Comparison of ENCODE assay signal across 8 mouse cellular contexts in the genomic region with DNA sequence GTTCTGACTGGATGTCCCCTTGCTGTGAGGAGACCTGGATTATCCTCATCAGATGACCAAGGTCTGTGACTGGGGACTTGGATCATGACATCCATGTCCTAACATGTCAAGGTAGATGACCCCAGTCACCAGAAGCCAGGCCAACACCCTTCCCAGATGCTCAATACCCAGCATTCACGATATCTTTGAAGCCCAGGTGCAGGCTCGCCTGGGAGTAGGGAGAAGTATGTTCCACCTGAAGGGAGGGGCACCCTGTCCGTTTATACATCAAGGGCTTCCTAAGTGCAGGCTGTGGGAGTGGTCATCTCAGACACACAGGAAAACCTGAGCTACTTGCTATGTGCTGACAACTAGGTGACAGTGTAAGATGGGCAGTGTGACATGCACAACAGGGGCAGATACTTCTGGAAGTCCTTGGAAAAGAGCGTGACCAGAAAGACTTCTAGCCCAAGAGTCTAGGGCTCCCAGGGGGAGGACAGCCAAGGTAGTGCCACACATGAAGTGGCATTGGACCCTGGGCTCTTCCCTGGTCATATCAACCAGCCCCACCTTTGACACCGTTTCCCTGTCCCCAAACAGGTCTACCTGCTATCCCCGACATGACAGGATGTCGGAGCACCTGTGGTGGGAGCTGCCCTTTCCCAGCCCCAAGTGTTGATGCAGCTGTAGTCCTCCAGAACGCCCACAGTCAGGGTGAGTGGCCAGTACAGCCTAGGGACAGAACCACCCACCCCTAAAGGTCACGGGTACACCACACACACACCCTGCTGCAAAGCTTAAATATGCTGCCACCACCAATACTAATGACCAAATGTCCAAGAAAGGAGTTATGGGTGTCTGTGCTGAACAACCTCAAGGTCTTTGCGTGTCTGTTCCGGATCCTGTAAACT. TPM values are rescaled to one million over a fixed set of nuclear protein-coding genes. Genes with fewer than 3 reads are reported as not detected.
DNase-seq lines count a peak whose midpoint lies in the region; ATAC-seq and TF ChIP-seq lines count a peak whose summit lies in the region.

No protein-coding gene starts in this region.

- peaks cover 14% of the 10 kb centered on the region for H3K4me1 ChIP-seq in embryonic facial prominence, embryonic 14.5 days (ENCODE audit: control insufficient read depth, insufficient read depth, low read length)
- H3K4me1 ChIP-seq in hindbrain, postnatal 0 days (ENCODE audit: insufficient read depth, low read length), result peaks cover 17% of the 10 kb centered on the region
- peaks cover 23% of the 10 kb centered on the region for H3K4me1 ChIP-seq in midbrain, embryonic 12.5 days

- 37% methylated on average over 11 of the region's 11 CpGs for WGBS in embryonic facial prominence, embryonic 14.5 days
- WGBS in hindbrain, postnatal 0 days, result 39% methylated on average over 11 of the region's 11 CpGs
- 41% methylated on average over 11 of the region's 11 CpGs for WGBS in midbrain, embryonic 12.5 days

- H3ac ChIP-seq in C2C12 (ENCODE audit: control insufficient read depth, insufficient read length, low read depth), result peak overlapping the region; percentile 63

- H3K4me2 ChIP-seq in embryonic facial prominence, embryonic 14.5 days (ENCODE audit: low read depth, low read length), result peak overlapping the region; percentile 87
- H3K4me2 ChIP-seq in hindbrain, postnatal 0 days (ENCODE audit: low read depth, low read length), result peak overlapping the region; percentile 61
- peak overlapping the region; percentile 83 for H3K4me2 ChIP-seq in midbrain, embryonic 12.5 days (replicated peaks)

- H3K27ac ChIP-seq in embryonic facial prominence, embryonic 14.5 days (replicated peaks; ENCODE audit: low read depth, low read length), result peak overlapping the region; percentile 83
- H3K27ac ChIP-seq in hindbrain, postnatal 0 days, result peak overlapping the region; percentile 85
- H3K27ac ChIP-seq in midbrain, embryonic 12.5 days (replicated peaks), result peak overlapping the region; percentile 83

- H3K27me3 ChIP-seq in C2C12 (ENCODE audit: control insufficient read depth, insufficient read depth, insufficient read length), result no peaks in the 10 kb centered on the region
- no peaks in the 10 kb centered on the region for H3K27me3 ChIP-seq in embryonic facial prominence, embryonic 14.5 days (replicated peaks; ENCODE audit: control insufficient read depth, insufficient read depth, low read length)
- no peaks in the 10 kb centered on the region for H3K27me3 ChIP-seq in hindbrain, postnatal 0 days (ENCODE audit: insufficient read depth, low read length)
- H3K27me3 ChIP-seq in midbrain, embryonic 12.5 days, result peaks cover 3% of the 10 kb centered on the region; the same call in 1 of the 2 replicates

- H3K79me2 ChIP-seq in C2C12 (ENCODE audit: control insufficient read depth, insufficient read depth), result peaks cover 39% of the 10 kb centered on the region

- H3K36me3 ChIP-seq in C2C12 (ENCODE audit: control insufficient read depth, insufficient read depth), result peaks cover 27% of the 10 kb centered on the region
- H3K36me3 ChIP-seq in embryonic facial prominence, embryonic 14.5 days (ENCODE audit: control insufficient read depth, insufficient read depth, low read length), result peaks cover 28% of the 10 kb centered on the region
- H3K36me3 ChIP-seq in hindbrain, postnatal 0 days (ENCODE audit: insufficient read depth, low read length), result peaks cover 20% of the 10 kb centered on the region
- H3K36me3 ChIP-seq in midbrain, embryonic 12.5 days, result peaks cover 29% of the 10 kb centered on the region

- peak; percentile 5; the same call in 1 of the 2 replicates for ATAC-seq in cerebellum, adult (ENCODE audit: insufficient number of reproducible peaks, low FRiP score, low TSS enrichment)
- ATAC-seq in embryonic facial prominence, embryonic 14.5 days (ENCODE audit: low read depth), result peak; percentile 0; the same call in 1 of the 2 replicates
- peak; percentile 14 for ATAC-seq in hindbrain, postnatal 0 days
- peak; percentile 56 for ATAC-seq in midbrain, embryonic 12.5 days (ENCODE audit: low FRiP score, low read depth)
- ATAC-seq in CD4-positive, CD25-positive, alpha-beta regulatory T cell, adult 4 months, result no peak

- no peak for DNase-seq in cerebellum, postnatal 4 days (ENCODE audit: low spot score in 2 of 2)
- no peak for DNase-seq in embryonic facial prominence, embryonic 14.5 days (ENCODE audit: low spot score)
- DNase-seq in hindbrain, postnatal 0 days (ENCODE audit: low spot score), result no peak
- no peak for DNase-seq in ovary, postnatal 14 days (ENCODE audit: low spot score)

- peak overlapping the region; percentile 84 for H3K9ac ChIP-seq in embryonic facial prominence, embryonic 14.5 days (ENCODE audit: low read depth, low read length)
- H3K9ac ChIP-seq in hindbrain, postnatal 0 days (replicated peaks; ENCODE audit: low read length), result peak overlapping the region; percentile 84
- peak overlapping the region; percentile 41; the same call in 1 of the 2 replicates for H3K9ac ChIP-seq in midbrain, embryonic 12.5 days (replicated peaks)

- no peak for TF ChIP-seq CTCF in C2C12 (IDR thresholded peaks at IDR 0.05; ENCODE audit: control insufficient read depth, insufficient read depth, insufficient read length)
- no peak for TF ChIP-seq CTCF in hindbrain, postnatal 0 days (IDR thresholded peaks at IDR 0.05; ENCODE audit: low read depth)

- peaks cover 35% of the 10 kb centered on the region for H3K79me3 ChIP-seq in C2C12 (ENCODE audit: low read depth)

- H3K4me3 ChIP-seq in C2C12 (ENCODE audit: insufficient read depth, poor library complexity, severe bottlenecking), result peak overlapping the region; percentile 42
- H3K4me3 ChIP-seq in embryonic facial prominence, embryonic 14.5 days (ENCODE audit: low read depth, low read length), result peak overlapping the region; percentile 81
- peak overlapping the region; percentile 73 for H3K4me3 ChIP-seq in hindbrain, postnatal 0 days (ENCODE audit: low read length)
- peak overlapping the region; percentile 92 for H3K4me3 ChIP-seq in midbrain, embryonic 12.5 days

- no peaks in the 10 kb centered on the region for H3K9me3 ChIP-seq in embryonic facial prominence, embryonic 14.5 days (ENCODE audit: control insufficient read depth, low read length)
- H3K9me3 ChIP-seq in hindbrain, postnatal 0 days (ENCODE audit: low read length), result no peaks in the 10 kb centered on the region
- no peaks in the 10 kb centered on the region for H3K9me3 ChIP-seq in midbrain, embryonic 12.5 days

TF ChIP-seq in C2C12, 6 proteins besides CTCF, POLR2A, EP300 and RAD21:
- TF ChIP-seq MYOD1 (IDR thresholded peaks at IDR 0.05; ENCODE audit: control insufficient read depth, insufficient read length, low read depth), result no peak
- no peak for TF ChIP-seq USF1 (IDR thresholded peaks at IDR 0.05; ENCODE audit: low read depth)
- TF ChIP-seq MYOG (IDR thresholded peaks at IDR 0.05; ENCODE audit: control insufficient read depth, extremely low read depth, insufficient read length), result no peak
- no peak for TF ChIP-seq FOSL1 (IDR thresholded peaks at IDR 0.05; ENCODE audit: insufficient read depth, low read length, poor library complexity, severe bottlenecking)
- no peak for TF ChIP-seq MAX (IDR thresholded peaks at IDR 0.05)
- no peak for TF ChIP-seq CEBPB (IDR thresholded peaks at IDR 0.05; ENCODE audit: low read depth)

RNA-seq across cellular contexts. Expression of a gene that starts 1.1 kb away (rescaled TPM):
- polyA plus RNA-seq in C2C12 (2012; fragmentation: generic; extraction: Trizol), result 235 TPM
- 106 TPM in 2 replicates for polyA plus RNA-seq in embryonic facial prominence, embryonic 14.5 days (2014; fragmentation: Nextera tagmentation; extraction: Ambion mirVana)
- total RNA-seq in hindbrain, postnatal 0 days (2014; rRNA removed), result 65.1 and 76.7 TPM in 2 replicates
- polyA plus RNA-seq in hindbrain, postnatal 0 days (2015; fragmentation: Nextera tagmentation; extraction: Ambion mirVana), result 69.8 and 71.3 TPM in 2 replicates
- 139 and 156 TPM in 2 replicates for polyA plus RNA-seq in midbrain, embryonic 12.5 days (2016; fragmentation: Nextera tagmentation; extraction: Ambion mirVana)
- 10 to 100 TPM; 20.8 to 27.3 TPM for polyA plus RNA-seq in CD4-positive, CD25-positive, alpha-beta regulatory T cell, adult 4 months (2017; shearing (Covaris generic))

RNA-seq across cellular contexts. Expression of a gene that starts 8.0 kb away (rescaled TPM):
- 0.51 TPM for polyA plus RNA-seq in C2C12 (2012; fragmentation: generic; extraction: Trizol)
- 0.31 and 0.51 TPM in 2 replicates for polyA plus RNA-seq in embryonic facial prominence, embryonic 14.5 days (2014; fragmentation: Nextera tagmentation; extraction: Ambion mirVana)
- total RNA-seq in hindbrain, postnatal 0 days (2014; rRNA removed), result 0.22 and 0.63 TPM in 2 replicates
- 1.2 TPM in 2 replicates for polyA plus RNA-seq in hindbrain, postnatal 0 days (2015; fragmentation: Nextera tagmentation; extraction: Ambion mirVana)
- 1.4 TPM in 2 replicates for polyA plus RNA-seq in midbrain, embryonic 12.5 days (2016; fragmentation: Nextera tagmentation; extraction: Ambion mirVana)
- polyA plus RNA-seq in CD4-positive, CD25-positive, alpha-beta regulatory T cell, adult 4 months (2017; shearing (Covaris generic)), result 1 to 10 TPM in 1 of 2 experiments, under 1 TPM in 1; 0.49 to 1.1 TPM

RNA-seq across cellular contexts. Expression of a gene that starts 11.7 kb away (rescaled TPM):
- polyA plus RNA-seq in C2C12 (2012; fragmentation: generic; extraction: Trizol), result 80.7 TPM
- polyA plus RNA-seq in embryonic facial prominence, embryonic 14.5 days (2014; fragmentation: Nextera tagmentation; extraction: Ambion mirVana), result 58.7 and 65.3 TPM in 2 replicates
- total RNA-seq in hindbrain, postnatal 0 days (2014; rRNA removed), result 117 and 135 TPM in 2 replicates
- polyA plus RNA-seq in hindbrain, postnatal 0 days (2015; fragmentation: Nextera tagmentation; extraction: Ambion mirVana), result 132 and 133 TPM in 2 replicates
- polyA plus RNA-seq in midbrain, embryonic 12.5 days (2016; fragmentation: Nextera tagmentation; extraction: Ambion mirVana), result 62.4 and 72.3 TPM in 2 replicates
- polyA plus RNA-seq in CD4-positive, CD25-positive, alpha-beta regulatory T cell, adult 4 months (2017; shearing (Covaris generic)), result 10 to 100 TPM; 16.6 to 19.5 TPM

RNA-seq across cellular contexts. Expression of a gene that starts 16.5 kb away (rescaled TPM):
- polyA plus RNA-seq in C2C12 (2012; fragmentation: generic; extraction: Trizol), result not detected
- polyA plus RNA-seq in embryonic facial prominence, embryonic 14.5 days (2014; fragmentation: Nextera tagmentation; extraction: Ambion mirVana), result 8.5 and 11.6 TPM in 2 replicates
- total RNA-seq in hindbrain, postnatal 0 days (2014; rRNA removed), result 0.90 and 2.1 TPM in 2 replicates
- polyA plus RNA-seq in hindbrain, postnatal 0 days (2015; fragmentation: Nextera tagmentation; extraction: Ambion mirVana), result 0.98 and 1.4 TPM in 2 replicates
- polyA plus RNA-seq in midbrain, embryonic 12.5 days (2016; fragmentation: Nextera tagmentation; extraction: Ambion mirVana), result 0.60 and 1.7 TPM in 2 replicates
- polyA plus RNA-seq in CD4-positive, CD25-positive, alpha-beta regulatory T cell, adult 4 months (2017; shearing (Covaris generic)), result under 1 TPM; 0.23 to 0.73 TPM

RNA-seq across cellular contexts. Expression of a gene that starts 23.4 kb away (rescaled TPM):
- 749 TPM for polyA plus RNA-seq in C2C12 (2012; fragmentation: generic; extraction: Trizol)
- 846 and 847 TPM in 2 replicates for polyA plus RNA-seq in embryonic facial prominence, embryonic 14.5 days (2014; fragmentation: Nextera tagmentation; extraction: Ambion mirVana)
- total RNA-seq in hindbrain, postnatal 0 days (2014; rRNA removed), result 1,127 and 1,151 TPM in 2 replicates
- polyA plus RNA-seq in hindbrain, postnatal 0 days (2015; fragmentation: Nextera tagmentation; extraction: Ambion mirVana), result 1,243 and 1,259 TPM in 2 replicates
- 540 and 588 TPM in 2 replicates for polyA plus RNA-seq in midbrain, embryonic 12.5 days (2016; fragmentation: Nextera tagmentation; extraction: Ambion mirVana)
- polyA plus RNA-seq in CD4-positive, CD25-positive, alpha-beta regulatory T cell, adult 4 months (2017; shearing (Covaris generic)), result 100 to 1,000 TPM; 127 to 129 TPM

Comparison
In these comparisons a context has a peak if more than half of its experiments do, and no peak if none do; other contexts are left out.
1. H3K4me3 ChIP-seq: peak in every context shown above with its lines; median percentile 92 in midbrain, embryonic 12.5 days; 81 in embryonic facial prominence, embryonic 14.5 days; 73 in hindbrain, postnatal 0 days; 42 in C2C12.